Mouse (Mus musculus) hindbrain, embryonic 12.5 days (tissue): ENCODE measurements around the gene Pcsk6. TPM values are rescaled to one million over a fixed set of nuclear protein-coding genes. Genes with fewer than 3 reads are reported as not detected.

ENCODE experiments used
- ATAC-seq: fragments of 200-750 bp; cut with Nextera tagmentation; 2 replicates; pipeline ENCODE4 v1.8.0; 2017; ENCODE audit warnings: moderate TSS enrichment; ENCODE audit not compliant: low FRiP score
- H3K27ac ChIP-seq: fragments of 300-500 bp; sonication (generic); 2 replicates; pipeline ENCODE4 v1.5.1; 2016; ENCODE audit warnings: mild to moderate bottlenecking
- H3K27me3 ChIP-seq: fragments of 300-500 bp; sonication (generic); 2 replicates; pipeline ENCODE4 v1.6.1; 2016; ENCODE audit warnings: mild to moderate bottlenecking
- H3K36me3 ChIP-seq: fragments of 300-500 bp; sonication (generic); 2 replicates; pipeline ENCODE4 v1.6.1; 2016; ENCODE audit warnings: mild to moderate bottlenecking
- H3K4me1 ChIP-seq: fragments of 300-500 bp; sonication (generic); 2 replicates; pipeline ENCODE4 v1.6.1; 2016
- H3K4me2 ChIP-seq: fragments of 300-500 bp; sonication (generic); replicated peaks from 2 replicates; pipeline ENCODE4 v1.6.1; 2016; ENCODE audit warnings: mild to moderate bottlenecking
- H3K4me3 ChIP-seq: fragments of 300-500 bp; sonication (generic); 2 replicates; pipeline ENCODE4 v1.5.1; 2016; ENCODE audit warnings: mild to moderate bottlenecking
- H3K9ac ChIP-seq: fragments of 300-500 bp; sonication (generic); 2 replicates; pipeline ENCODE4 v1.6.1; 2016; ENCODE audit warnings: mild to moderate bottlenecking, moderate library complexity
- H3K9me3 ChIP-seq: fragments of 300-500 bp; sonication (generic); replicated peaks from 2 replicates; pipeline ENCODE4 v1.6.1; 2016; ENCODE audit warnings: mild to moderate bottlenecking
- WGBS: fragments of 180-500 bp; shearing (Covaris S2); methylation state at CpG from one replicate; pipeline ENCODE4 v1.1.7; 2016; 5-methylcytosine and 5-hydroxymethylcytosine counted together
- polyA plus RNA-seq: library from polyadenylated mRNA; unstranded; fragments of >200 nt; fragmentation: Nextera tagmentation; extraction: Ambion mirVana; gene quantifications from 2 replicates; pipeline ENCODE4 v1.2.1, GENCODE M21; 2016

Gene Pcsk6
- polyA plus RNA-seq, 1 experiment from 2014 or later: 1.4 TPM

GRCm38 (mm10) chr7:65891831-65892230 lies 30.3 kb downstream of the Pcsk6 start:
- Histone ChIP-seq H3K27me3 (no peaks in the 10 kb centered on the region), H3K4me1 (0 out of 2 replicates have a peak, but pooled peaks cover 3% of the 10 kb centered on the region), H3K9me3 (no peaks in the 10 kb centered on the region)

DNA sequence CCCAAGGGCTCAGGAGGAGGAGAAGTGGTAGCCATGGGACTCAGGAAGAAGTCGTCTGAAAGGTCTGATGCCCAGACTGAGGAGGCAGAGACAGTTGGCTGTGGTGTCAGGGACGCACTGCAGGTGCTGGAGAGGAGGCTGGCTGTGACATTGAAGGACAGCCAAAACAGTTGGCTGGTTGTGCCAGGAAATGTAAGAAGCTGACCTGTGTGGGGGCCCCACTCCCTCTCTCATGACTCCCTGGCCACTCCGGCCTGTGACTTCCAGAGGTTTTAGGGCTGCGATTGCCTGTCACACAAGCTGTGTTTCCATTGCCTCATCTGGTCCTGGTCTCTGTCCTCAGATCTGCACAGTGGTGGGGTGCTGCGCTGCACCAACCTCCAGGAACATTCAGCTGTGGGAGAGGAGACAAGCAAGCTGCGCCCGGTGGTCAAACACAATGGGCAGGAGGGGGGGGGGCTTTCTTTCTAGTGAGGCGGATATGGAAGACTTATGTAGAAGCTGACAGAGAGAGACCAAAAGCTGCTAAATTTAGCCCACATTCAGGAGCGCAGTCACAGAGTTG lies 30.8 kb downstream of the Pcsk6 start:
- WGBS: 62% methylated on average over 8 of the region's 9 CpGs
- Histone ChIP-seq H3K9me3 (no peaks in the 10 kb centered on the region), H3K9ac (no peak overlapping the region), H3K27ac (no peak overlapping the region), H3K27me3 (no peaks in the 10 kb centered on the region), H3K4me3 (no peak overlapping the region), H3K4me2 (no peak overlapping the region), H3K36me3 (no peaks in the 10 kb centered on the region), H3K4me1 (0 out of 2 replicates have a peak, but pooled peaks cover 3% of the 10 kb centered on the region)
- no peak for ATAC-seq

More at GRCm38 (mm10) chr7:65891831-65892230, 30.3 kb downstream of the Pcsk6 start:
- 90% methylated on average over 7 of the region's 7 CpGs for WGBS
- H3K36me3 ChIP-seq: no peaks in the 10 kb centered on the region
- no peak overlapping the region for H3K9ac ChIP-seq
- ATAC-seq: no peak
- no peak overlapping the region for H3K4me2 ChIP-seq
- no peak overlapping the region for H3K27ac ChIP-seq
- no peak overlapping the region for H3K4me3 ChIP-seq

DNA sequence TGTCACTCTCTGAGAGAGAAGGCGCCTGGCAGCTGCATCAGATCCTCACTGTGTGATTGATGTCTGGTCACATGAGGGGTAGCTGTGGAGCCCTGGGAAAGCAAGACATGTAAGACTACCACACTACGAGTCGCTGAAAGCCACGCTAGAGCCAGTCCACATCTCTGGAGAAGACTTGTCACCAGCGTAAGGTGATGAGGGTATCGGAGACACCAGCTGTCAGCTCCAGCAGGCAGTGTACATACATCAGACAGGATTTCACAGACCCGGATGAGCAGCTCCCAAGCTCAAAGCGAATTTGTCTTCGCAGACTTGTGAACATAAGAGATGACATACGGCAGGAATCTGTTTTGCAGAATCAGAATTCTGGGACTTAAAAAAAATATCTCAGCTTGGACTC lies 32.0 kb downstream of the Pcsk6 start:
- Histone ChIP-seq H3K4me3 (no peak overlapping the region), H3K9me3 (no peaks in the 10 kb centered on the region), H3K4me1 (0 out of 2 replicates have a peak, but pooled peaks cover 3% of the 10 kb centered on the region), H3K4me2 (no peak overlapping the region), H3K27me3 (no peaks in the 10 kb centered on the region), H3K27ac (no peak overlapping the region), H3K9ac (no peak overlapping the region), H3K36me3 (no peaks in the 10 kb centered on the region)
- 85% methylated on average over 10 of the region's 10 CpGs for WGBS
- no peak for ATAC-seq

GRCm38 (mm10) chr7:65895262-65895661 lies 33.7 kb downstream of the Pcsk6 start:
- H3K4me2 ChIP-seq: no peak overlapping the region
- no peak overlapping the region for H3K9ac ChIP-seq
- no peak for ATAC-seq
- 0 out of 2 replicates have a peak, but pooled peaks cover 3% of the 10 kb centered on the region for H3K4me1 ChIP-seq
- no peaks in the 10 kb centered on the region for H3K27me3 ChIP-seq
- 78% methylated on average over 5 of the region's 5 CpGs for WGBS
- no peak overlapping the region for H3K4me3 ChIP-seq
- H3K36me3 ChIP-seq: no peaks in the 10 kb centered on the region
- H3K9me3 ChIP-seq: no peaks in the 10 kb centered on the region
- no peak overlapping the region for H3K27ac ChIP-seq

DNA sequence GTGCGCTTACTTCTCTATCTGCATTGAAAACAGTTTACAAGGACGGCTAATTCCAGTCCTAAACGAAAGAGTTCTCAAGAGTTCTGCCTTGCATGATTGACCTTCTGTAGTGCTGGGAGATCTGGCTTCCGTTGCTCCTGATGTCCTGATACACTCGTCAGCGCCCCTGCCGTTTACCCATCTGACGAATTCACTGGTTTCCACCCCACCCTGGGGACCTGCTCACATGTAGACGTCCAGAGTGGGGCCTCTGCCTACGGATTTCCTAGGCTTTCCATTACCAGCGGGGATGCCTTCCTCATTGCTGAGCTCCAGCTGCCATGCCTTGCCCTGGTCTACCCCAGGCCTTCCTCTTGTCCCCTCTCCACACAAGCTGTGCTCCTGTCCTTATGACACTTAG lies 39.7 kb downstream of the Pcsk6 start:
- H3K27ac ChIP-seq: no peak overlapping the region
- 70% methylated on average over 11 of the region's 11 CpGs for WGBS
- no peak overlapping the region for H3K4me2 ChIP-seq
- H3K4me3 ChIP-seq: no peak overlapping the region
- no peaks in the 10 kb centered on the region for H3K36me3 ChIP-seq
- no peak for ATAC-seq
- H3K9ac ChIP-seq: no peak overlapping the region
- peaks cover 6% of the 10 kb centered on the region for H3K4me1 ChIP-seq
- H3K27me3 ChIP-seq: no peaks in the 10 kb centered on the region
- H3K9me3 ChIP-seq: no peaks in the 10 kb centered on the region

DNA sequence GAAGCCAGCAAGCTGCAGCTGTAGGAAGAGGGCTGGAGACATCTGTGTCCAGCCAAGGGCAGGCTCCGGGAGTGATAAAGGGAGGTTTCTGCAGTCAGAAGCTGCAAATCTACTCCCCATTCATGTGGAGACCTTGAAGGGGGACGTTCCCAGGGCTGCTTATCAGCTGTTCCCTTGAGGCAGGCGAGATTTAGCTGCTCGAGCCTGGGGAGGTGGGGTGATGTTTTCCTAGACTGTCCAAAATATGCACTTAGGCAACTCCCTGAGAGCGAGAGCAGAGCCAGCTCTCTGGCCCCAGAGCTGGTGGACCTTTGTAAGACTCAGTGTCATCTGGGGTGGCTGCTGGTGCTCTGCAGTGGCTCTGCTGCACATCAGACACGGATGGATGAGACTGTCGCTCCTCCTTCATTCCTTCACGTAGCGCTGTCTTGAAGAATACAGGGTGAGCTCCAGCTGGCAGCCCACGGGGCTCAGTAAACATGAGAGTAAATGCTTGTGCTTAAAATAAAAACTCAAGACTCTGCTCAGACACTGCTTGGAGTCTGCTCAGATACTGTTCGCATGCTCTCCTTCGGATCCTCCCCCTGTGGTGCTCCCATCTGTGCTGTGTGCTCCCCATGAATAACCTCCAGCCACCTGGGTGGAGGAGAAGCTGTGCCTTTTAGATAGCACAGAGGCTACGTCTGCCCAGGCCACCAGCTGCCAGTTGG lies 41.1 kb downstream of the Pcsk6 start:
- WGBS: 48% methylated on average over 13 of the region's 13 CpGs
- no peak overlapping the region for H3K4me2 ChIP-seq
- H3K4me1 ChIP-seq: peaks cover 6% of the 10 kb centered on the region
- H3K36me3 ChIP-seq: no peaks in the 10 kb centered on the region
- no peak for ATAC-seq
- no peak overlapping the region for H3K4me3 ChIP-seq
- no peak overlapping the region for H3K27ac ChIP-seq
- H3K27me3 ChIP-seq: no peaks in the 10 kb centered on the region
- no peaks in the 10 kb centered on the region for H3K9me3 ChIP-seq
- no peak overlapping the region for H3K9ac ChIP-seq

DNA sequence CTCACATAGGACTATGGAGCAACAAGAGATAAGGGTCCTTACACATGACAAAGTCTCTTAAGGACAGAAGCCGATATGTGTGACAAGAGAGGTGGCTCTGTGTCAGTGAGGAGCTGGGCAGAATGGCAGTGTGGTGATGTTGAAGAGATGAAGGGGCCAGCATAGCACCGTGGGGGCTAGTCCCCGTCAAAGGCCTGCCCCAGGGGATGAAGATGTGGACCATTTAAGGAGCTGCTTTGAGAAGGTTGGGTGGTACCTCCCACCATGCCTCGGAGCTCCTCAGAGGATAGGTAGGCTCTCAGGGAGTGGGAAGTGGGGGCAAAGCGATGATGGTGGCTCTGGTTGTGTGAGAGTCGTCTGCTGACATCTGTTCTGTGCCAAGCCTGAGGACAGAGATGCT lies 41.9 kb downstream of the Pcsk6 start:
- Histone ChIP-seq H3K9me3 (no peaks in the 10 kb centered on the region), H3K9ac (no peak overlapping the region), H3K4me1 (peaks cover 6% of the 10 kb centered on the region), H3K27me3 (no peaks in the 10 kb centered on the region), H3K36me3 (no peaks in the 10 kb centered on the region), H3K4me2 (no peak overlapping the region), H3K4me3 (no peak overlapping the region), H3K27ac (no peak overlapping the region)
- 84% methylated on average over 6 of the region's 6 CpGs for WGBS
- ATAC-seq: no peak

DNA sequence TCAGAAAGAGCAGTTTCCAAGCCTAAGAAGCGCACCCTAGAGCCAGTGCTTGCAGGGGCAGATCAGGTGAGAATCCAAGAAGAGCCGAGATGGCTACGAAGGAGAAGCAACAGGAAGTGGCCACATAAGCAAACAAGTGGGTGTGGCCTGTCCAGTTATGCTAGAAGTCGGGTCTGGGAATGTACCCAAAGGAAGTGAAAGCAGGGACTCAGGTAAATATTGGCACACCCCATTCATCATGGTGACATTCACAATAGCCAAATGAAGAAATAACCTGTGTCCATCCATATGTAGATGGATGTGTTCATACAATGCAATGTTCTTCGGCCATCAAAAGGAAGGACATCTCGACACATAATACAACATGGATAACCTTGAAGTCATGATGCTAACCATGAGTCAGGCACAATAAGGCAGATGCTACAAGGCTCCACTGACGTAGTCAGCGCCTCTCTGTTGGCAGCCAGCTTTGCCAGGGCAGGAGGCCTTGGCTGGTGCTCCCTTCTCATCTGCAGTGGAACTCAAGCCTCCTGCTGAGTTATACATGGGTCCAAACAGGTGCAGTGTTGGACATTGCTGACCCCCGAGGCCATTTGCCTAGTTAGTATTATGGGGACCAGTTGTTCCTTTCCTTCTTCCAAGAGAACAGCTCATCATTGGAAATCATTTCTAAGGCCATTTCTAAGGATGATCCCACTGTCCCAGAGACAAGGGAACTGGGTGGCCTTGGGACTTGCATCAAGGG lies 45.2 kb downstream of the Pcsk6 start:
- Histone ChIP-seq H3K27me3 (no peaks in the 10 kb centered on the region), H3K27ac (no peak overlapping the region), H3K9ac (no peak overlapping the region), H3K36me3 (no peaks in the 10 kb centered on the region), H3K9me3 (no peaks in the 10 kb centered on the region), H3K4me2 (no peak overlapping the region), H3K4me1 (peaks cover 6% of the 10 kb centered on the region), H3K4me3 (no peak overlapping the region)
- WGBS: 88% methylated on average over 9 of the region's 9 CpGs
- no peak for ATAC-seq

DNA sequence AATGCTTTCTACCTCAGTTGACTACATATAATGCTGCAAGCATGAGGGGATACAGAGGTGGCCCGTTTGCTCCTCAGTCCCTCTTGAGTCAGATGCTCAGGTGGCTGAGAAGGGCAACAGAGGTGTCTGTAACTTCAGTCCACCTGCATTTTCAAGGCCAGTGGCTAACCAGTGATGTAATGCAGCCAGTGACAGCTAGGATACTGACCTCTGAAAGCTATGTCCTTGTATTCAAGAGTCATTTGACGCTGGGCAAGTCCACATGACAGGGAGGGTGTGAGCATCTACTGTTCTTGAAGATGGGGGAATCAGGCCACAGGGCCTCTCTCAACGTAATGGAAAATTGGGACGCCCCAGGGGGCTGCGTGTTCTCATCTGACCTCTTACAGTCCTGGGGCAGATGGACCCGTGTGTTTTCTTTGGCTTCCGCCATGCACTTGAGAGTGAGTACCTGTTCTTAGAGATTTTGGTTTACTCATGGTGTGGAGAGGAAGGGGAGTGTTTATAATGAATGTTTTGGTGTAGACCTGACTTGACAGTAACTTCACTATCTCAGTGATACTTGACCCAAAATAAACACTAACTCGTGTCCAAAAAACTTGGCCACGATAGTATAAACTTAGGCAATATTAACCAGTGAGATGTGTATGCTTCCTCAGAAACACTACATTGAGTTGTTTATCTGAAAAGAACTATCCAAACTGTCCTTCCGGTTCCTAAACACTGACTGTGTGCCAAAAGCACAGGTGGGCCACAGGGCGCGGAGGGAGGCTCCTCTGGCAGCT lies 48.0 kb downstream of the Pcsk6 start:
- Histone ChIP-seq H3K27ac (no peak overlapping the region), H3K4me1 (no peaks in the 10 kb centered on the region), H3K9ac (no peak overlapping the region), H3K36me3 (no peaks in the 10 kb centered on the region), H3K9me3 (no peaks in the 10 kb centered on the region), H3K4me2 (no peak overlapping the region), H3K4me3 (no peak overlapping the region), H3K27me3 (no peaks in the 10 kb centered on the region)
- WGBS: 86% methylated on average over 12 of the region's 12 CpGs
- no peak for ATAC-seq

GRCm38 (mm10) chr7:65913088-65913610 lies 51.6 kb downstream of the Pcsk6 start:
- no peaks in the 10 kb centered on the region for H3K27me3 ChIP-seq
- ATAC-seq: no peak
- H3K4me1 ChIP-seq: no peaks in the 10 kb centered on the region
- no peak overlapping the region for H3K4me3 ChIP-seq
- no peaks in the 10 kb centered on the region for H3K36me3 ChIP-seq
- H3K9ac ChIP-seq: no peak overlapping the region
- H3K9me3 ChIP-seq: no peaks in the 10 kb centered on the region
- no peak overlapping the region for H3K4me2 ChIP-seq
- no peak overlapping the region for H3K27ac ChIP-seq
- 85% methylated on average over 3 of the region's 3 CpGs for WGBS

GRCm38 (mm10) chr7:65914761-65915301 lies 53.3 kb downstream of the Pcsk6 start:
- WGBS: 62% methylated on average over 11 of the region's 11 CpGs
- Histone ChIP-seq H3K4me1 (no peaks in the 10 kb centered on the region), H3K27ac (no peak overlapping the region), H3K4me3 (no peak overlapping the region), H3K36me3 (no peaks in the 10 kb centered on the region), H3K9ac (no peak overlapping the region), H3K27me3 (no peaks in the 10 kb centered on the region), H3K9me3 (no peaks in the 10 kb centered on the region), H3K4me2 (no peak overlapping the region)
- no peak for ATAC-seq

GRCm38 (mm10) chr7:65915821-65916220 lies 54.3 kb downstream of the Pcsk6 start:
- no peak overlapping the region for H3K9ac ChIP-seq
- no peaks in the 10 kb centered on the region for H3K27me3 ChIP-seq
- no peak overlapping the region for H3K4me3 ChIP-seq
- H3K27ac ChIP-seq: no peak overlapping the region
- no peaks in the 10 kb centered on the region for H3K36me3 ChIP-seq
- no peaks in the 10 kb centered on the region for H3K9me3 ChIP-seq
- ATAC-seq: no peak
- no peaks in the 10 kb centered on the region for H3K4me1 ChIP-seq
- H3K4me2 ChIP-seq: no peak overlapping the region
- 94% methylated on average over 7 of the region's 7 CpGs for WGBS
